Mouse (Mus musculus) embryonic facial prominence, embryonic 14.5 days (tissue): ENCODE data around the gene Aunip. TPM values are rescaled to one million over a fixed set of nuclear protein-coding genes. Genes with fewer than 3 reads are reported as not detected.

ENCODE experiments used
- ATAC-seq: fragments of 200-750 bp; cut with Nextera tagmentation; 2 replicates; pipeline ENCODE4 v1.8.0; 2017; ENCODE audit warnings: low read depth, moderate number of reproducible peaks, moderate TSS enrichment
- DNase-seq: peaks from one replicate; pipeline ENCODE4 v3.0.0-alpha.2; 2015; ENCODE audit warnings: low spot score
- H3K27ac ChIP-seq: fragments of 300-500 bp; sonication (generic); replicated peaks from 2 replicates; pipeline ENCODE4 v1.5.1; 2014; ENCODE audit warnings: low read depth, mild to moderate bottlenecking, low read length, moderate library complexity
- H3K27me3 ChIP-seq: fragments of 300-500 bp; sonication (generic); replicated peaks from 2 replicates; pipeline ENCODE4 v1.6.1; 2014; ENCODE audit warnings: low read length; ENCODE audit not compliant: control insufficient read depth, insufficient read depth
- H3K36me3 ChIP-seq: fragments of 300-500 bp; sonication (generic); 2 replicates; pipeline ENCODE4 v1.6.1; 2014; ENCODE audit warnings: low read length, mixed read lengths; ENCODE audit not compliant: control insufficient read depth, insufficient read depth
- H3K4me1 ChIP-seq: fragments of 300-500 bp; sonication (generic); 2 replicates; pipeline ENCODE4 v1.6.1; 2014; ENCODE audit warnings: antibody characterized with exemption, low read length; ENCODE audit not compliant: control insufficient read depth, insufficient read depth
- H3K4me2 ChIP-seq: fragments of 300-500 bp; sonication (generic); 2 replicates; pipeline ENCODE4 v1.6.1; 2014; ENCODE audit warnings: low read depth, mild to moderate bottlenecking, low read length, moderate library complexity, mixed read lengths
- H3K4me3 ChIP-seq: fragments of 300-500 bp; sonication (generic); 2 replicates; pipeline ENCODE4 v1.5.1; 2014; ENCODE audit warnings: low read depth, mild to moderate bottlenecking, low read length
- H3K9ac ChIP-seq: fragments of 300-500 bp; sonication (generic); 2 replicates; pipeline ENCODE4 v1.6.1; 2014; ENCODE audit warnings: low read depth, mild to moderate bottlenecking, low read length, moderate library complexity, mixed read lengths
- H3K9me3 ChIP-seq: fragments of 300-500 bp; sonication (generic); 2 replicates; pipeline ENCODE4 v1.6.1; 2016; ENCODE audit warnings: low read length; ENCODE audit not compliant: control insufficient read depth
- WGBS: fragments of 180-500 bp; shearing (Covaris S2); extraction: QIAGEN DNeasy Blood & Tissue Kit; methylation state at CpG from one replicate; pipeline ENCODE4 v1.1.7; 2014; 5-methylcytosine and 5-hydroxymethylcytosine counted together
- polyA plus RNA-seq: library from polyadenylated mRNA; unstranded; fragments of >200 nt; fragmentation: Nextera tagmentation; extraction: Ambion mirVana; gene quantifications from 2 replicates; pipeline ENCODE4 v1.2.1, GENCODE M21; 2014

Gene Aunip
- polyA plus RNA-seq, 1 experiment from 2014 or later = 3.9 TPM

- H3K9ac ChIP-seq = no peak overlapping the region
- H3K36me3 ChIP-seq = no peaks in the 10 kb centered on the region
- no peak overlapping the region for H3K4me3 ChIP-seq
- no peak for DNase-seq
- no peak for ATAC-seq
- H3K27me3 ChIP-seq = 0 out of 2 replicates have a peak, but pooled peaks cover 8% of the 10 kb centered on the region
- H3K4me2 ChIP-seq = no peak overlapping the region
- WGBS = 50% methylated on average over 6 of the region's 6 CpGs
- no peaks in the 10 kb centered on the region for H3K4me1 ChIP-seq
- no peak overlapping the region for H3K27ac ChIP-seq
- no peaks in the 10 kb centered on the region for H3K9me3 ChIP-seq
Observed at GRCm38 (mm10) chr4:134481270-134481669, 29.5 kb upstream of the Aunip start.

GRCm38 (mm10) chr4:134482442-134482841, 28.4 kb upstream of the Aunip start:
- Histone ChIP-seq H3K4me1 (no peaks in the 10 kb centered on the region), H3K9me3 (no peaks in the 10 kb centered on the region), H3K4me2 (no peak overlapping the region), H3K4me3 (no peak overlapping the region), H3K27ac (no peak overlapping the region), H3K27me3 (0 out of 2 replicates have a peak, but pooled peaks cover 8% of the 10 kb centered on the region), H3K36me3 (no peaks in the 10 kb centered on the region), H3K9ac (no peak overlapping the region)
- ATAC-seq = no peak
- DNase-seq = no peak
- 76% methylated on average over 8 of the region's 8 CpGs for WGBS

- 0 out of 2 replicates have a peak, but pooled peaks cover 8% of the 10 kb centered on the region for H3K27me3 ChIP-seq
- 61% methylated on average over 6 of the region's 6 CpGs for WGBS
- ATAC-seq = no peak
Observed at GRCm38 (mm10) chr4:134483078-134483688, 27.6 kb upstream of the Aunip start.

GRCm38 (mm10) chr4:134483696-134484095, 27.1 kb upstream of the Aunip start:
- WGBS = 44% methylated on average over 6 of the region's 6 CpGs
- Histone ChIP-seq H3K9me3 (no peaks in the 10 kb centered on the region), H3K36me3 (no peaks in the 10 kb centered on the region), H3K4me2 (no peak overlapping the region), H3K9ac (no peak overlapping the region), H3K4me3 (no peak overlapping the region), H3K27ac (no peak overlapping the region), H3K27me3 (0 out of 2 replicates have a peak, but pooled peaks cover 8% of the 10 kb centered on the region), H3K4me1 (no peaks in the 10 kb centered on the region)
- ATAC-seq (no peak), DNase-seq (no peak)

More at GRCm38 (mm10) chr4:134483078-134483688, 27.6 kb upstream of the Aunip start:
- H3K4me1 ChIP-seq = no peaks in the 10 kb centered on the region
- DNase-seq = no peak
- H3K9ac ChIP-seq = no peak overlapping the region
- H3K27ac ChIP-seq = no peak overlapping the region
- no peaks in the 10 kb centered on the region for H3K36me3 ChIP-seq
- H3K4me3 ChIP-seq = no peak overlapping the region
- no peaks in the 10 kb centered on the region for H3K9me3 ChIP-seq
- H3K4me2 ChIP-seq = no peak overlapping the region

GRCm38 (mm10) chr4:134484231-134484630, 26.6 kb upstream of the Aunip start:
- DNase-seq = no peak
- Histone ChIP-seq H3K4me1 (no peaks in the 10 kb centered on the region), H3K27ac (no peak overlapping the region), H3K9ac (no peak overlapping the region), H3K4me2 (no peak overlapping the region), H3K27me3 (0 out of 2 replicates have a peak, but pooled peaks cover 8% of the 10 kb centered on the region), H3K4me3 (no peak overlapping the region), H3K36me3 (no peaks in the 10 kb centered on the region), H3K9me3 (no peaks in the 10 kb centered on the region)
- ATAC-seq = no peak
- 74% methylated on average over 10 of the region's 10 CpGs for WGBS

- Histone ChIP-seq H3K9ac (no peak overlapping the region), H3K36me3 (no peaks in the 10 kb centered on the region), H3K9me3 (no peaks in the 10 kb centered on the region), H3K4me2 (no peak overlapping the region), H3K4me3 (no peak overlapping the region), H3K27ac (no peak overlapping the region), H3K4me1 (no peaks in the 10 kb centered on the region), H3K27me3 (0 out of 2 replicates have a peak, but pooled peaks cover 8% of the 10 kb centered on the region)
- ATAC-seq = no peak
- WGBS = 85% methylated on average over 5 of the region's 5 CpGs
- no peak for DNase-seq
Observed at GRCm38 (mm10) chr4:134485151-134485900, 25.5 kb upstream of the Aunip start.

GRCm38 (mm10) chr4:134488211-134488610, 22.6 kb upstream of the Aunip start:
- H3K27me3 ChIP-seq = 0 out of 2 replicates have a peak, but pooled peaks cover 4% of the 10 kb centered on the region
- H3K4me2 ChIP-seq = no peak overlapping the region
- H3K4me3 ChIP-seq = no peak overlapping the region
- ATAC-seq = no peak
- no peak for DNase-seq
- WGBS = 83% methylated on average over 5 of the region's 5 CpGs
- no peaks in the 10 kb centered on the region for H3K4me1 ChIP-seq
- H3K36me3 ChIP-seq = no peaks in the 10 kb centered on the region
- no peak overlapping the region for H3K27ac ChIP-seq
- H3K9ac ChIP-seq = no peak overlapping the region
- no peaks in the 10 kb centered on the region for H3K9me3 ChIP-seq

GRCm38 (mm10) chr4:134489986-134490665, 20.7 kb upstream of the Aunip start:
- Histone ChIP-seq H3K27me3 (no peaks in the 10 kb centered on the region), H3K9ac (no peak overlapping the region), H3K36me3 (no peaks in the 10 kb centered on the region), H3K9me3 (no peaks in the 10 kb centered on the region), H3K4me3 (no peak overlapping the region), H3K4me1 (peaks cover 6% of the 10 kb centered on the region; the same call in 1 of the 2 replicates), H3K27ac (no peak overlapping the region), H3K4me2 (no peak overlapping the region)
- ATAC-seq (no peak), DNase-seq (no peak)
- WGBS = 82% methylated on average over 11 of the region's 11 CpGs
